Mouse (Mus musculus) CH12.LX (cell line): Measurements from ENCODE around the gene Olfr91. TPM values are rescaled to one million over a fixed set of nuclear protein-coding genes. Genes with fewer than 3 reads are reported as not detected.

Experiments used
- DNase-seq: peaks from one replicate; pipeline ENCODE4 v3.0.0-alpha.2; 2013; ENCODE audit errors: extremely low read depth
- H3K27ac ChIP-seq: 2 replicates; pipeline ENCODE4 v1.5.1; 2012; ENCODE audit warnings: low read depth, mild to moderate bottlenecking, control low read depth, moderate library complexity; ENCODE audit not compliant: insufficient read depth
- H3K27me3 ChIP-seq: replicated peaks from 2 replicates; pipeline ENCODE3; 2012; ENCODE audit warnings: inconsistent platforms
- H3K36me3 ChIP-seq, 2 experiments: replicated peaks in 1 of 2; 2 replicates each; pipeline versions ENCODE3 to v1.6.1; 2012; ENCODE audit warnings: inconsistent platforms in 1 of 2, low read length in 1 of 2, mild to moderate bottlenecking in 1 of 2, mixed read lengths in 1 of 2, moderate library complexity in 1 of 2; ENCODE audit not compliant: control insufficient read depth in 1 of 2, insufficient read depth in 1 of 2
- H3K4me1 ChIP-seq, 2 experiments: 2 replicates each; pipeline ENCODE4 v1.6.1; 2012; ENCODE audit warnings: inconsistent platforms in 1 of 2, moderate library complexity in 1 of 2; ENCODE audit not compliant: insufficient read depth in 2 of 2, control insufficient read depth in 1 of 2
- H3K4me2 ChIP-seq: 2 replicates; pipeline ENCODE4 v1.6.1; 2012; ENCODE audit warnings: low read depth, mild to moderate bottlenecking, control low read depth; ENCODE audit not compliant: poor library complexity, insufficient read depth, severe bottlenecking
- H3K4me3 ChIP-seq, 3 experiments: fragments of 150-350 bp in 1 of 3; sonication (generic) in 1 of 3; replicated peaks in 1 of 3; 2 replicates each; pipeline versions ENCODE3 to v1.5.1; 2011 to 2012; ENCODE audit warnings: low read depth in 2 of 3, low read length in 2 of 3, mild to moderate bottlenecking in 2 of 3, moderate library complexity in 2 of 3, control low read depth in 1 of 3, improper control_type of control experiment in 1 of 3, inconsistent platforms in 1 of 3, mixed read lengths in 1 of 3; ENCODE audit not compliant: poor library complexity in 1 of 3
- H3K79me2 ChIP-seq: replicated peaks from 2 replicates; pipeline ENCODE4 v1.6.1; 2012; ENCODE audit warnings: mild to moderate bottlenecking, moderate library complexity; ENCODE audit not compliant: control insufficient read depth, poor library complexity, insufficient read depth, severe bottlenecking; ENCODE audit errors: extremely low read depth
- H3K9ac ChIP-seq: 2 replicates; pipeline ENCODE4 v1.6.1; 2012; ENCODE audit warnings: low read depth, mild to moderate bottlenecking, control low read depth, moderate library complexity; ENCODE audit not compliant: insufficient read depth
- H3K9me3 ChIP-seq: replicated peaks from 2 replicates; pipeline ENCODE3; 2012; ENCODE audit warnings: low read length, inconsistent platforms, mixed read lengths
- BHLHE40 ChIP-seq: IDR thresholded peaks from 2 replicates; pipeline ENCODE4 v1.6.1; 2011; ENCODE audit warnings: mild to moderate bottlenecking, low read depth, low read length, improper control_type of control experiment
- CHD1 ChIP-seq: IDR thresholded peaks from 2 replicates; pipeline ENCODE4 v1.6.1; 2012; ENCODE audit warnings: low read depth, low read length, improper control_type of control experiment, inconsistent platforms
- CHD2 ChIP-seq: IDR thresholded peaks from 2 replicates; pipeline ENCODE4 v1.6.1; 2011; ENCODE audit warnings: low read length, improper control_type of control experiment
- E2F4 ChIP-seq: IDR thresholded peaks from 2 replicates; pipeline ENCODE4 v1.6.1; 2011; ENCODE audit warnings: low read depth, low read length, improper control_type of control experiment; ENCODE audit not compliant: insufficient replicate concordance
- ELF1 ChIP-seq: IDR thresholded peaks from 2 replicates; pipeline ENCODE4 v1.6.1; 2014; ENCODE audit warnings: low read depth, mild to moderate bottlenecking, inconsistent platforms, low read length, improper control_type of control experiment
- GABPA ChIP-seq: IDR thresholded peaks from 2 replicates; pipeline ENCODE4 v1.6.1; 2012; ENCODE audit warnings: low read depth, low read length, improper control_type of control experiment, inconsistent platforms; ENCODE audit not compliant: insufficient replicate concordance
- HCFC1 ChIP-seq: IDR thresholded peaks from 2 replicates; pipeline ENCODE4 v1.6.1; 2012; ENCODE audit warnings: low read depth, mild to moderate bottlenecking, inconsistent platforms, low read length, improper control_type of control experiment
- IRF4 ChIP-seq: IDR thresholded peaks from 2 replicates; pipeline ENCODE4 v1.6.1; 2014; ENCODE audit warnings: low read depth, mild to moderate bottlenecking, inconsistent platforms, low read length, improper control_type of control experiment
- KAT2A ChIP-seq: IDR thresholded peaks from 2 replicates; pipeline ENCODE4 v1.6.1; 2012; ENCODE audit warnings: low read length, improper control_type of control experiment, inconsistent platforms; ENCODE audit not compliant: insufficient replicate concordance
- MAX ChIP-seq: IDR thresholded peaks from 2 replicates; pipeline ENCODE4 v1.6.1; 2011; ENCODE audit warnings: low read length, improper control_type of control experiment
- MEF2A ChIP-seq: IDR thresholded peaks from 2 replicates; pipeline ENCODE4 v1.6.1; 2014; ENCODE audit warnings: low read depth, mild to moderate bottlenecking, inconsistent platforms, low read length, improper control_type of control experiment, borderline replicate concordance
- MXI1 ChIP-seq: IDR thresholded peaks from 2 replicates; pipeline ENCODE4 v1.6.1; 2011; ENCODE audit warnings: mild to moderate bottlenecking, low read depth, low read length, improper control_type of control experiment
- MYC ChIP-seq: IDR thresholded peaks from 2 replicates; pipeline ENCODE4 v1.6.1; 2011; ENCODE audit warnings: low read depth, mild to moderate bottlenecking, improper control_type of control experiment, low read length
- NELFE ChIP-seq: IDR thresholded peaks from 2 replicates; pipeline ENCODE4 v1.6.1; 2011; ENCODE audit warnings: low read depth, low read length, improper control_type of control experiment
- PAX5 ChIP-seq: IDR thresholded peaks from 2 replicates; pipeline ENCODE4 v1.6.1; 2012; ENCODE audit warnings: low read length, inconsistent platforms, mixed read lengths
- POLR2A ChIP-seq: IDR thresholded peaks from 2 replicates; pipeline ENCODE4 v1.6.1; 2011; ENCODE audit warnings: low read depth, mild to moderate bottlenecking, improper control_type of control experiment, low read length
- SIN3A ChIP-seq: IDR thresholded peaks from 2 replicates; pipeline ENCODE4 v1.6.1; 2012; ENCODE audit warnings: low read length, improper control_type of control experiment, inconsistent platforms
- USF1 ChIP-seq: IDR thresholded peaks from 2 replicates; pipeline ENCODE4 v1.6.1; 2014; ENCODE audit warnings: low read depth, mild to moderate bottlenecking, inconsistent platforms, low read length, improper control_type of control experiment
- ZNF384 ChIP-seq: IDR thresholded peaks from 2 replicates; pipeline ENCODE4 v1.6.1; 2012; ENCODE audit warnings: low read depth, low read length, improper control_type of control experiment, inconsistent platforms
- dilution Hi-C: fragments of 300-500 bp; cut with MboI; formaldehyde crosslinking; loops from 2 replicates; pipeline ENCODE4 v1.14.3; 2020; ENCODE audit warnings: low sequenced_read_pairs; ENCODE audit not compliant: extremely low pct_unique_long_range_greater_than_20kb, extremely low pct_ligation_motif_present
- in situ Hi-C: fragments of 300-500 bp; cut with MboI; formaldehyde crosslinking; loops from 3 replicates; pipeline ENCODE4 v1.14.3; 2019; ENCODE audit warnings: low sequenced_read_pairs, low pct_ligation_motif_present, low pct_unique_long_range_greater_than_20kb, mixed read lengths
- polyA plus RNA-seq: library from polyadenylated mRNA; unstranded; fragments of >175 nt; gene quantifications from 2 replicates; pipeline ENCODE4 v1.2.1, GENCODE M21; 2012; ENCODE audit warnings: low read depth; ENCODE audit not compliant: insufficient read length
- total RNA-seq, 2 experiments: library from RNA; depleted of rRNA; stranded (reverse); fragments of 300-350 nt in 1 of 2; fragments of >200 nt in 1 of 2; gene quantifications; 2 replicates each; pipeline ENCODE4 v1.2.3; 2012 to 2014

Gene Olfr91
- total and polyA plus RNA-seq, 3 experiments: not detected

- dilution Hi-C loops (no loop called here), in situ Hi-C loops (no loop called here)
- H3K27ac ChIP-seq: no peak overlapping the region
- H3K4me3 ChIP-seq: no peak overlapping the region
- peaks cover 14 to 72% of the 10 kb centered on the region in 2 experiments for H3K36me3 ChIP-seq
- H3K4me2 ChIP-seq: no peak overlapping the region
- no peak for TF ChIP-seq POLR2A
- TF ChIP-seq MAX: no peak
- TF ChIP-seq ZNF384: no peak
- no peak for TF ChIP-seq MYC
- TF ChIP-seq GABPA: no peak
- TF ChIP-seq MEF2A: no peak
- no peak for TF ChIP-seq MXI1
- TF ChIP-seq IRF4: no peak
- no peak for TF ChIP-seq SIN3A
- no peak for TF ChIP-seq USF1
- TF ChIP-seq NELFE: no peak
- TF ChIP-seq ELF1: no peak
- no peak for TF ChIP-seq KAT2A
- no peak for TF ChIP-seq BHLHE40
- no peak for TF ChIP-seq CHD2
- H3K79me2 ChIP-seq: no peaks in the 10 kb centered on the region
- no peaks in the 10 kb centered on the region for H3K9me3 ChIP-seq
- no peak overlapping the region for H3K9ac ChIP-seq
- H3K4me1 ChIP-seq: no peaks in the 10 kb centered on the region
- no peaks in the 10 kb centered on the region for H3K27me3 ChIP-seq
- DNase-seq: no peak
Observed at GRCm38 (mm10) chr17:37056957-37057356, 41.1 kb downstream of the Olfr91 start.

GRCm38 (mm10) chr17:37051745-37052144 lies 46.3 kb downstream of the Olfr91 start:
- no peak overlapping the region for H3K27ac ChIP-seq
- H3K36me3 ChIP-seq: peaks cover 8 to 64% of the 10 kb centered on the region in 2 experiments
- H3K4me2 ChIP-seq: no peak overlapping the region
- no peak for TF ChIP-seq HCFC1
- no peak for TF ChIP-seq E2F4
- TF ChIP-seq ZNF384: no peak
- TF ChIP-seq CHD2: no peak
- TF ChIP-seq CHD1: no peak
- TF ChIP-seq PAX5: no peak
- no peaks in the 10 kb centered on the region for H3K9me3 ChIP-seq
- peaks cover 4 to 7% of the 10 kb centered on the region in 2 experiments for H3K4me1 ChIP-seq
- no peak overlapping the region for H3K9ac ChIP-seq
- in situ Hi-C loops (loop anchor here (5.0 kb wide), 1 partner anchor 134 kb away; no protein-coding TSS in a partner anchor), dilution Hi-C loops (no loop called here)
- H3K4me3 ChIP-seq: no peak overlapping the region
- no peaks in the 10 kb centered on the region for H3K27me3 ChIP-seq
- DNase-seq: no peak
- no peaks in the 10 kb centered on the region for H3K79me2 ChIP-seq
